Mouse (Mus musculus) gastrocnemius, postnatal 10 days (tissue): ENCODE measurements around the gene Smyd3. TPM values are rescaled to one million over a fixed set of nuclear protein-coding genes. Genes with fewer than 3 reads are reported as not detected.
"Not testable (repeated sequence)": the region's sequence is repeated elsewhere in the genome, so short reads cannot be mapped to it uniquely, and the experiment has no call there.

Experiments used
- DNase-seq: peaks from one replicate; pipeline ENCODE4 v3.0.0; 2021; ENCODE audit warnings: mixed read lengths
- total RNA-seq, 2 experiments: library from RNA; stranded (reverse); gene quantifications; 2 replicates each; pipeline ENCODE4 v1.2.3; 2021

Gene Smyd3
- total RNA-seq, 2 experiments from 2014 or later = 5.8 to 6.1 TPM

DNA sequence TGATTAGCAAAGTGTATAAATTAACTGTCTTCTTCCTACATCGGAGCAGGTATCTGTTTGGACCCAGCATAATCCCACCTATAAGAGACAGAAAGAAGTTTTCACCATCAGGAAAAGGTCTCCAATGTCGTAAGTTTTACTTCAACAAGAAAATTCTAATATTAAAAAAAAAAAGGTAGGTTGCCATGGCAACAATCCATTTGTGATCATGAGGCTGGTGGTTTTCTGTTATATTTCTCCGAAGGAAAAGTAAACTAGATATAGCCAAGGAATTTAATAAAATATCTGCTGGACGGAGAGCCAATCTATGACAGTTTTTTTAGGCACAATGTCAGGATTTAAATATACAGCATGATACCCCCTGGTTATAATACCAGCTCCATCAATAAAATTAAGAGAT, 142.9 kb downstream of the Smyd3 start:
- no peak for DNase-seq

DNA sequence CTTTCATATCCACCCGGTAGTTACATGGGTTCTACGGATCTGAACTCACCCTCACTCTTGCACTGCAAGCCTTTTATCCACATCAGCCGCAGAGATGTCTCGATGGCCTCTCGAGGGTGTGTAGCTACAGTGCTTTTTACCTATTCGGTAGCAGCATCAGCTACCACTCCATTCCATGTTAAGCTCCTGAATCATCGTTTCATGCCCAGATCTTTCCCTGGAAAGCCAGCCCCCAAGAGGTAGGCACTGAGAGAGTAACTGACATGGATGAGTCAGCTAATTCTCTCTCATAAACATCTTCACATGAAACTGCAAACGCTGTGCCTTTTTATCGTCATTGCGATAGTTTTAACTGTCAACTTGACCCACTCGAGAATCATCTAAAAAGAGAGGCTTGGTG, 143.9 kb downstream of the Smyd3 start:
- no peak for DNase-seq

DNA sequence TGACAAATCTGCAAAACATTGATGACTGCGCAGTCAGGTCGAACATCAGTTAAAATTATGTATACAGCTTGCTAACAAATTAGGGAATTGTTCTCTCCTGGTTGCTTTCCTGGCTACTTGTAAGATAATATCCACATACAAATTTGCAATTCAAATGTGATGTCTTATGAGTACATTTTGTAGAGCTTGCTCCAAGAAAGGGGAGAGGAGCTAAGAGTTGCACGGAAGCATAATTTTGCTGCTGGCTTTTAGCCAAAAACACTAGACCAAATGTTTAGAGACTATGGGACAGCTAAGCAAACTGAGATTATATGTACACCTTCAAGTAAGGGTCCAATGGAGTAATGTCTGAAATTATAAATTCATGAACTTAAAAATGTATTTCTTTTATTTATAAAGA, 146.7 kb downstream of the Smyd3 start:
- DNase-seq = no peak

DNA sequence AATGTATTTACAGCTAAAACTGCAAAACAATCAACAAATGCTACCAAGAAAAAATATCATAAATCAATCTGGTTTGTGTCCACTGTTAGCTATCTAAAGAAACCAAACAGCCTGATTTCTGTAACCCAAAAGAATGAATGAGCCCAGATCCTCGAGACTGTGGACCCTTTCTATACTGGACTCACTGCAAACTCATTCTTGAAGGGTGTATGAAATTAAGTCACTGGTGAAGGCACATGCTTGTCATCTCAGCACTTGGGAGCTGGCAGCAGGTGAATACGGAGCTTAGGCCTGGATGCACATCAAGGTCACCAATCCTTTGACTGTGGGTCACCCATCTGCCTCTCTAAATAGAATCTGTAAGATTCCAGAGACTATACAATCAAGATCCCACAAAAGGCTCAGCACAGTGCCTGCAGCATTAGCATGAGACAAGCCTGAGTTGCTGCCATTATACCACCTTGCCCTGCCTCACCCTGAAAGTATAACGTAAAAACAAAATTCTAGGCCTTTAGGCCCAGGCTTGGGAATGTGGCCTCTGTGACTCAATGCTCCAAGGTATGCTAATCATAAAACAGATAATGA, 149.3 kb downstream of the Smyd3 start:
- no peak for DNase-seq

DNA sequence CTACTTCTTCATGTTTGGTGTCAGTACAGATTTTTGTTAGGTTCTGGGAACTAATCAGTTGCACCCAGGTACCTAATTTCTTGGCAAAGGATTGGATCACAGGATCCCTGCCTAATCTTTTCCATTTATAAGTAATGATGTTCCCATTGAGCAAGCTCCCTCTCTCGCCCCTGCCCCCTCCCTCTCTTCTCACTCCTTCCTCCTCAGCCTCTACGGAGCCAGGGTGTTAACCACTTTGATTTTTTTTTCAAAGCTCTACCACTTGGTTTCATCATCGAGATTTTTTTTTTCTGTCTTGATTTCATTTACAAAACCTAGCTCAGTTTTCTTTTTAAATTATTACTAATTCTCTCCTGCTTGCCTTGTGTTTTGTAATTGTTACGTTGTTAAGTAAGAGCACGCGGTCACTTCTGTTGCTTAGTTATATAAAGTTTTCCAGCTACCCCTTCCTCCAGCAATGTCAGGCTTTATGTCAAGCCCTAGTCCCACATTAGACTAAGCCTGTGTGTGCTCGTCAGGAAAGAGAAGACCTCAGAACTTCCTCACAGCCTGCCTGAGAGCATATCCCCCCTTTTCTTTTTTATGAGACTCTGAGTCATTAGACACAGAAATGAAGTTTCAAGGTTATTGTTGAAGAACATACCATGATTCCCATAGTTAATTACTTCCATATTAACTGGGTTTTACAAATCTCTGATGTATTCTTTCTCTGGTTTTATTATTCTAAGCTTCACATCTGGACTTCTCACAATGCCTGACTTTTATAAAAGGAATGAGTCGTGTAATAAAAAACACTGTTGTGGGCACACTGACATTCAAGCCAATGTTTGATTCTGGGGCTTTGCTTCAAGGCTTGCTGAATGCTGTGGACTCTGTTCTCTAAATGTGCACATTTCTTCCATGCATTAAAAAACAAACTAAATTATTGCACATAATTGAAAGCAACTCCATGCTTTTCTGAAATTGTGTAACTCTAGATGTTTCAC, 156.1 kb downstream of the Smyd3 start:
- DNase-seq = no peak

DNA sequence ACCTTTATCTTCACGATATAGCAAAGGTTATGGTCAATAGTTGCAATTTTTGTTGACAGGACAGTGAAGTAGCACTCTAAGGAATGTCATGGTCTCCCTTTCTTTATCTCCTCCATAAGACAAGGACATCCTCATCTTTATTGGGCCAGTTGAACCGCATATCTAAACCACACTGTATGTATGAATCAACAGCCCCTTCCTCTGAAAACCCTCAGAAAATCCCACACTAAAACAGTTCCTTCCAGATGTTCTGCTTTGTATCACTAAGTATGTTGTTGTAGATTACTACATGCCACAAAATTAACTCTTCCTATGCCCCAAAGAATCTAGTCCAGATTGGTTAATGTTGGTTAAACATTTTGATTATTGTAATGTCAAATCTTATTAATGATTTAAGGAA, 160.7 kb downstream of the Smyd3 start:
- DNase-seq = no peak

DNA sequence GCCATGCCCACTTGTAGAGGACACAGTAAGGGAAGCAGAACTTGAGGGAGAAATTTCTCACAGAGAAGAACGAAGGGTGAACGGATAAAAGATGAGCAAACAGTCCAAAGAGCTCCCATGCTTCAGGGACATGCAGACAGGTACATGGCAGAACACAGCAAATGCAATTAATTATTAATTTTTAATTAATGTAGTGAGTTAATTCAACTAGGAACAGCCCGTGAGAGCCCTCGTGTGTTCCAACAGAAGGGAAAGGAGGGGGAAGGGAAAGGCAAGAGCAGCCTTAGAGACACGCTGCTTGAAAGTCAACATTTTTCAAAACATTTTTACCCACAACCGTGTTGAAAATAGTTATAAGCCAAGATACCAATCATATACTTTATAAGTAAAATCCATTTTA, 163.6 kb downstream of the Smyd3 start:
- no peak for DNase-seq

DNA sequence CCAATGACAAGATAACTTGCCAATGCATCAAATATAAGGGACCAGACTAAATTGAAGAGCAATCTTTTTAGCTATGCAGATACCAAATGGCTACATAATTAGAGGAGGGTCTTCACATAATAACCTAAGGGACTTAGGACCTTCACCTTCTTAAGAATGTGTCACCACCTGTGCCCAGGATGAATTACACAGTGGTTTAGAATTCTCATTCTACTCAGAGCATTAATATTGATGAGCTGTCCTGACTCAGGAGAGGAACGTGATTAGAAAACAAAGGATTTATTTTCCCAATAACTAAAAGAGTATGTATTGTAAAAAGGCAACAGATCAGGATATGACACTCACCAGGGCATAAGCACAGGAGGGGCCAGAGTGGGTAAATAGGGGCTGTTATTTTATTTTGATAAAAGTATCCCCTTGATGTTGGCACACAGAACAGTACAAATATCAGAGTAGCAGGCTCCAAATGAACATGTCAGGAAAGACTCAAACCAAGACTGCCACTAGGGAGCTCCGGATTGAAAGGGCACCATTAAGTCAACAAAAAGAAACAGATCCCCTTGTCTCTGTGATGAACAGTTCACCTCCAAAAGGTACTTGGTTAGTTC, 172.4 kb downstream of the Smyd3 start:
- DNase-seq = no peak

DNA sequence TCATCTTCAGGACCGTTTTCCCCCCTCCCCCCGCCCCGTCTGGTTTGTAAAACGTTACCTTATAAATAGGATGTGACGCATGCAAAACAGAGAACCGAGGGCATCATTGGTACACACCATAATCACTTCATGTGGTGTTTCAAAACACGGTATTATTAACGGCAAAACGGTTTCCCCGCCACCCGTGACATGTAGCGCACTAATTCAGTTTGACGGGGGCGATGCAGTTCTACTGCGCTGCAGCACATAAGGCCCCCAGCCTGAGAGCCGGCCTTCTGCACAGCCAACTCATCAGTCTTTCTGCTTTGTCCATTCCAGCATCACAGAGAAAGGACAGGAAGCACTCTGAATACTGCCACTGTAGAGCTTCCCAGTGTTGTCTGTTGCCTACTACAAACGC, 174.4 kb downstream of the Smyd3 start:
- no peak for DNase-seq

DNA sequence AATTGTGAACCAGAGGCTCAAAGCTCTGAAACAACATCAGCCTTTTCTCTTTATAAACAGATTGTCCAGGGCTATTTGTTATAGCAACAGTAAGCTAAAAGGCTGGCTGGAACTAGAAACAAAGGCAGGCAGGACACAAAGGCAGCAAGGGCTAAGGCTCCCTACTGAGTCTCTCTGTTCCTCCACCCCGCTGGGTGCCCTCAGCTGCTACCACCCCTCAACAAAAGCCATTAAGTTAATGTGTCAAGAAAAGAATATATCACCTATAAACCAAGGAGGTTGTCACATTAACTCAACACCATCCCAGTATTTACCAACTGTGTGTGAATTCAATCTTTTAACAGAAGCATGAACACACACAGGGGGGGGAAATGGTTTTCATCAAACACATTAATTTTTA, 176.3 kb downstream of the Smyd3 start:
- DNase-seq = no peak

DNA sequence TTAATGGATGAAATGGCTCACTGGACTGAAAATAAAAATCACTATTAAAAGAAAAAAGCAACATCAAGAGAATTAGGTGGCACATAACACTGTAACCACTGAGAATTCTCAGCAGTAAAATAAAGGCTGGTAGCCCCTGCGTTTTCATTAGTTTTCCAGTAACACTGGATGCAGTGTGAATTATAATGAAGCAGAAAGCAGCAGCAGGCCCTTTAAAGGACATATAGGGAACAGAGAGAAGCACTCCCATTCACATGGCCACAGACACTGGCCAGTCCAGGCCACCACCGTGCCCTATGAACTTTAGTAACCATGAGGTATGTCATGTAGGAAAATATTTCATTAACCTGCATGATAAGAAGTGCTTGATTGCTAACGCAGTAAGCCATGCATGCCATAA, 178.8 kb downstream of the Smyd3 start:
- DNase-seq = no peak

DNA sequence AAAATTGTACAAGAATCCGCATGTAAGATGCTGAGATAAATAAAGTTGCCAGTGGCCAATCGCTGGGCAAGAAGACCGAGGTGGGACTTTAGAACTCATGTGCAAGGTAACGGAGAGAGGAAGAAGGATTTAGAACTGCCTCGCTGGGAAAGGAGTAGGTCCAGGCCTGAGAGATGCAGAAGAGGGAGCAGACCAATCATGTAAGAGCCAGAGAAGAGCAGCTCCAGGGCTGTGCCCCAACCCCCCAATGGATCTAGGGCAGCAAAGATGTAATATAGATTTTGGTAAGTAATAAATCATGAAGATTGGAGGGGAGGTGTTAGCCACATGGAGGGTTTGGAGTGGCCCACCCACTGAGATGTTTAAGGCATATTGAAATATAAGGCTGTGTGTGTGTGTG, 180.3 kb downstream of the Smyd3 start:
- DNase-seq = no peak

DNA sequence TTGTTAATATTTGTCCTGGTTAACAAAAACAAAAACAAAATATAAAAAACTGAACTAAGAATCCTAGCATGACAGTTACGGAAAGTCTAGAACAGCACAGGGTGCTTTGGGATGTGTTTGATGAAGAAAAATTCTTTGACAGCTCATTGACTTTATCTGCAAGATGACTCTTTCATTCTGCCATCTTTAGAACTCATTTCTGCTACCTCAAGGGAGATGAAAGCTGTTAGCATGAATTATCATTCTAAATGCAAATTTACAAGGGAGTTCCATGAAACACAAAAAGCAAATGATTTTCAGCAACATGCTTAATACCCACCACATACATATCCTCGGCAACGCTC, 190.9 kb downstream of the Smyd3 start:
- DNase-seq = no peak

DNA sequence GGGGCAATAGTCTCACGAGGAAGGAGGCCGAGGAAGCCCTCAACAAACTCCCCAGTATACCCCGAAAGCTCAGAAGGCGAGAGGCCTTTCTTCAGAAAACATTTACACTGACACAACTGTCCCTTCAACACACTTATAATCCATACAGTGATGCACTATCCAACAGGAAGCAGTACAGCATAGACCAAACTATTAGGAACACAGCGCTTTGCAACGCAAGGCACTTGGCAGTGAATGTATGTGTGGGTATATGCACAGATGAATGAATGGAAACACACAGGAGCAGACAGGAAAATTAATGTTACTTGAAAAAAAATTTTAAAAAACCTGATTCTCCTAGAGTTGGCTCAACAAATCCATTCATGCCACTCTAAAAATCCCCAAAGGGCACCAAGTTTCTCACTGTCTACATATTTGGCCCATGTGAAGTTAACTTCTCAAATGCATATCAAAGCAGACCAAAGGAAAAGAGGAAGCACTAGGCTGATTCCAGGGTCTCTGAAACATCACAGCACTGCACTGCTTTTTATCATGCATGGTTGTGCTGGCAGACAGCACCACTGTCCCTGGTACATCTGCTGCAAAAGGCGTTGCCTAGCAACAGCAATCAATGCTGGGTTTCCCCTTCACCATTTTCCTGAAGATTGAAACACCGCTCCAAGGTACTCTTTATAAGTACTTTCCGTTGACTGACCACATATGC, 191.4 kb downstream of the Smyd3 start:
- no peak for DNase-seq

DNA sequence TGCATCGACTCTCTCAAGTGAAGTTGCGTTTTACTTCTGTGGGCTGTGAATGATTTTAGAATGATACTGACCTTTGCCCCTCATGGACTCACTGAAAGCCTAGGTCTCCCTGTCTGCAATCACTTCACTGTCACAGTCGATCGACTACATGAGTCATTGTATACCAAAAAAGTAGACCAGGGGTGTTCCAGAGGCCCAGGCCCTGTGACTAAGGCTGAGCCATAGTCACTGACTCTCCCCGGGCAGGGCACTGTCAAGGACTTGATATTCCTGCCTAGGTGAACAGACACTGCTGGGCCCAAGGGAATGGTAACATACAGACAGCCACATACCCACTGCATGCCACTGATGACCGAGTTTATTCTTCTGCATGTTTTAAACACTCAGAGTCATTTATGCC, 193.6 kb downstream of the Smyd3 start:
- DNase-seq = no peak

DNA sequence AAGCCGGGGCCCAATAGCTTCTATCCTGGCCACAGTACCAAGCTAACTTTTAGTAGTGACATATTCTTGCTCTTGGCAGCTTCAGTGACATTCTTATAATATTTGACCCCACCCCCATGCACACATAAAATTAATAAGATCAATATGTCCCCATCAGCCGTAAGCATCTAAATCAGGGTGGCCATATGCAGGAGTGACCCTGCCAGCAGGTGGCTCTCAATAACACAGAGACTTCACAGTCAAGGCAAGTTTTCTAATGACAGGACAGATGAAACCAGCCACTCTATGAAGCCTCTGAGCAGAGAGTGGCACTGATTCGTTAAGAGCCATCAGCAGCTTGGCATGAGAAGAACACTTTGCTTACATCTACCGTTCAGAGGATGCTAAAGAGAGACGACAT, 204.2 kb downstream of the Smyd3 start:
- DNase-seq = no peak

DNA sequence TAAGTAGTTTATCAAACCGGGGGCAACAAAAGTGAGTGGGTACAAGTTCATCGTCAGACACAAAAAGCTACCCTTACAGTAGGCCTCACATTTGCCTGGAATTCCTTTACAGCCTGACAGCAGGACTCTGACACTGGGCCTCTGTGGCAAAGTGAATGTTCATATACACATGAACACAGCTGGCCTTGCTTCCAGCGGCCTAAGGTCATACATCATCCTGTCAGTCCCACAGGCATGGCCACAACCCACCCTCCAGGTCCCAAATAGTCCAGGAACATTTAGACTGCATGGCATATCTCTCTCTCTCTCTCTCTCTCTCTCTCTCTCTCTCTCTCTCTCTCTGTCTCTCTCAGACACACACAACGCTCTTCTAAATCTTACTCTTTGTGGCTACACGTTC, 208.4 kb downstream of the Smyd3 start:
- no peak for DNase-seq

DNA sequence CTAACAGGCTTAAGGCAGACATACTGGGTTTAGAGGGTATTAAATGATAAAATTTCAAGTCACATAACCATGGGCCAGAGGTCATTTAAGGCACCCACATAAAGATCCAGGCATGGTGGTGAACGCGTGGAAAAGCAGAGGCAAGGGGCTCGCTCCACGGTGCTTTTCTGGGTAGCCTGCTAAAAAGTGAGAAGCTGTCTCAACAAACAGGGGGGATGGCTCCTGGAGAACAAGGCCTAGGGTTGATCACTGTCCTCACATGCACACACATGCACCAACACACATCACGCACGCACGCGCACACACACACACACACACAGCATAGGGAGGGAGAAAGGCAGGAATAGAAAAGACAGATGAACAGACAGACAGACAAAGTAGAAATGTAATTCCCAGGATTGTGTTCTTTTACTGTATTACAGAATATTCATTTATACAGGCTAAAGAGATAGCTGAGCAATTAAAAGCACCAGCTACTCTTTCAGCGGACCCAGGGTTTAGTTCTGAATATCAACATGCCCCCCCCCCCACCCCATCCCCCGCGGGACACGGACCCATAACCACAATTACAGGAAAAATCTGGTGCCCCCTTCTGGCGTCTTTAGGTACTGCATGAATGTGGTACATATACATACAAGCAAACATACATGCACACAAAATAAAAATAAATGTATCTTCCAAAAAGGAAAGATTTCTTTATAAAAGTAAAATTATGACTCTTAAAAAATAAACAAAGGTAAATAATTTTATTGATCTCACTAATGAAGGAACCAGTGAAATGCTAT, 215.2 kb downstream of the Smyd3 start:
- DNase-seq = no peak

DNA sequence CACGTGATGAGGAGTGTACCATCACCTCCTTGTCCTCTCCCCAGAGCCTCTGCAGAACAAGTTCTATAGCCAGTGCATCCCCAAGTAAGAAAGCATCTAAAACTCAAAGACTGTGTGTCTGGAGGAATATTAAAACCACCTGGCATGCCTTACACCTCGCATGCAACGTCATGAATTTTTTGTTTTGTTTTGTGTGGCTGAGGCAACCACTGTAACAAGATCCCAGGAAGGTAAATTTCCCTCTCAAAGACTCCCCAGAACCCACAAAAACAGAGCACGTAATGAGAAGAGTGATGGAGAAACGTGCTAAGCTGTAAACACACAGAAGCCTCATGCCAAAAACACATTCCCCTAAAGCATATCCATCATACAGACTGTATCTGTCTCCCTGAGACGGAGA, 222.2 kb downstream of the Smyd3 start:
- DNase-seq = no peak

DNA sequence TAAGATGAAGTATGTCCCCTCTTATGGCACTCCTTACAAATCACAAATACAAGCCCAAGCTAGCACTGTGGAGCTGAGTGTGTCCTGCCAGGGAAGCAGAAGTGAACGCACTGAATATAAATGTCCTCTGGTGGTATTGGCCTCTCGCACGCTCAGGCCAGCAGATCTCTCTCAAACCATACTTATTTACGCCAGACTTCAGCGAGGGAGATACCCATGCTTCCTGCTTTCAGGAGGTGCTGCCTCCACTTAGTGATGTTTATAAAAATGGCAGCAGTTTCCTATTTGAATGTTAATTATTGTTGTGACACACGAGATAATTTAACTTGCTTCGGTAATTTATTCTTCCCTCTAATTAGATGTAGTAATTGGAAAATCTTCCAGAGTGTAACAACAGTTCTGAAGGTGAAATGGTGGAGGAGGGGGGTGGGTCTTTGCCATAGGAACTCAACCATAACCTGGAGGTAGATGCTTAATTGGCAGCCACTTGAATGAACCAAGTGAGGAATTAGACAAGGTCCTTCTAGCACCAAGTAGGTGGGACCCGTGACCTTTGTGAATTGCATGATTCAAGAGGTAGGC, 224.0 kb downstream of the Smyd3 start:
- no peak for DNase-seq

DNA sequence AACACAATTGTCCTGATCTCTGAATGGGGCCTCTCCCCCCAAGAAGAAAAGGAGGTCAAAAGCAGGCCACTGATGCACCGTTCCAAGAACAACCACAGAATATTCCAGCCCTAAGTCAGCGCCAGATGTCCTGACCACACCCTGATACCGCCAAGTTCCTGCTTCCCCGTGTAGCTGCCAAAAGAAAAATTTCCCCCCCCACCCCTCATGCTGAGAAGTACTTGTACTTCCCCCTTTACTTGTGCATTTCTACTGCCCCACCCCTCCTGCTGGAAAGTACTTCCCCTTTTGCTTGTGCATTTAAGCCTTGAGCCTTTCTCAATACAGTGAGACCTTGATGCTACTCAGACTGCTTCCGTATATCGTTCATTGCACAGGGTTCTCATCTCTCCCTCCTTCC, 227.7 kb downstream of the Smyd3 start:
- not testable (repeated sequence) for DNase-seq

DNA sequence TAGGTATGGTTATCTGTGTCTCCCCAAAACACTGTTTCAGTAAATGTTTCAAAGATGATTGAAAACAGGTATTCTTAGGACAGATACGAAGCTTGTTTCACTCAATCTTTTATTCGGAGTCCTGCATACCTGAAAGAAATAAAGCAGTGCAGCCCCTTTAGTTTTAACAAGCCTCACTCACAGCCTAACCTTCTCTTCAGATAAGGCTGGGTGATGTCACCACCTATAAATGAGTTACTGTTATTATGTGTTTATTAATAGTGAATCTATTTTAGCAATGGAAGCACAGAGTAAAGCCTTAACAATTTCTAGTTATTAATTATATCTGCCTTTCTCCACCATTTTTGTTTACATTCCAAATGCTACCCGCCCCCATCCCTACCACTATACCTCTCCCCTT, 228.1 kb downstream of the Smyd3 start:
- DNase-seq = no peak
